Mouse (Mus musculus): ENCODE measurements at regions not wholly inside any gene's neighbourhood (a gene's known extent, or its start where the extent isn't known, plus 50 kb on each side); places are given as distances from the start of the nearest gene placed in this dataset.

- Histone ChIP-seq H3K4me2 (replicated peaks) (no peak overlapping the region), H3K9ac (replicated peaks) (no peak overlapping the region), H3K27me3 (no peaks in the 10 kb centered on the region), H3K4me1 (replicated peaks) (peaks cover 13% of the 10 kb centered on the region), H3K36me3 (no peaks in the 10 kb centered on the region), H3K27ac (no peak overlapping the region), H3K9me3 (no peaks in the 10 kb centered on the region), H3K4me3 (replicated peaks) (no peak overlapping the region)
- peak; percentile 77 for ATAC-seq
These were observed 272.8 kb upstream of the Zeb2 start for GRCm38 (mm10) chr2:45389902-45390492.

- H3K9me3 ChIP-seq: no peaks in the 10 kb centered on the region
- H3K27me3 ChIP-seq: no peaks in the 10 kb centered on the region
- H3K4me1 ChIP-seq (replicated peaks): no peaks in the 10 kb centered on the region
- no peak overlapping the region for H3K4me3 ChIP-seq (replicated peaks)
- 94% methylated on average over 4 of the region's 4 CpGs for WGBS
- no peak for ATAC-seq
- no peak overlapping the region for H3K4me2 ChIP-seq (replicated peaks)
- H3K9ac ChIP-seq (replicated peaks): no peak overlapping the region
- no peak overlapping the region for H3K27ac ChIP-seq
- H3K36me3 ChIP-seq: no peaks in the 10 kb centered on the region
These were observed 254.1 kb upstream of the Zeb2 start for GRCm38 (mm10) chr2:45371268-45371667.

GRCm38 (mm10) chr2:45370615-45370968 is 253.4 kb upstream of the Zeb2 start:
- 79% methylated on average over 1 of the region's 1 CpGs for WGBS
- H3K4me3 ChIP-seq (replicated peaks): no peak overlapping the region
- H3K4me1 ChIP-seq (replicated peaks): no peaks in the 10 kb centered on the region
- H3K36me3 ChIP-seq: no peaks in the 10 kb centered on the region
- H3K4me2 ChIP-seq (replicated peaks): no peak overlapping the region
- H3K9me3 ChIP-seq: no peaks in the 10 kb centered on the region
- no peak overlapping the region for H3K27ac ChIP-seq
- H3K27me3 ChIP-seq: no peaks in the 10 kb centered on the region
- no peak for ATAC-seq
- H3K9ac ChIP-seq (replicated peaks): no peak overlapping the region

GRCm38 (mm10) chr2:45369914-45370614 is 252.9 kb upstream of the Zeb2 start:
- H3K27ac ChIP-seq: no peak overlapping the region
- H3K9me3 ChIP-seq: no peaks in the 10 kb centered on the region
- no peaks in the 10 kb centered on the region for H3K27me3 ChIP-seq
- no peak for ATAC-seq
- no peak overlapping the region for H3K4me2 ChIP-seq (replicated peaks)
- no peak overlapping the region for H3K9ac ChIP-seq (replicated peaks)
- no peaks in the 10 kb centered on the region for H3K4me1 ChIP-seq (replicated peaks)
- 94% methylated on average over 5 of the region's 5 CpGs for WGBS
- H3K4me3 ChIP-seq (replicated peaks): no peak overlapping the region
- H3K36me3 ChIP-seq: no peaks in the 10 kb centered on the region

- Histone ChIP-seq H3K9ac (replicated peaks) (no peak overlapping the region), H3K9me3 (no peaks in the 10 kb centered on the region), H3K4me3 (replicated peaks) (no peak overlapping the region), H3K36me3 (no peaks in the 10 kb centered on the region), H3K27ac (no peak overlapping the region), H3K4me1 (replicated peaks) (no peaks in the 10 kb centered on the region), H3K27me3 (no peaks in the 10 kb centered on the region), H3K4me2 (replicated peaks) (no peak overlapping the region)
- WGBS: 76% methylated on average over 4 of the region's 4 CpGs
- ATAC-seq: no peak
These were observed 252.2 kb upstream of the Zeb2 start for GRCm38 (mm10) chr2:45369432-45369831.

- ATAC-seq: no peak
- no peaks in the 10 kb centered on the region for H3K4me1 ChIP-seq (replicated peaks)
- 87% methylated on average over 10 of the region's 10 CpGs for WGBS
These were observed 250.4 kb upstream of the Zeb2 start for GRCm38 (mm10) chr2:45367436-45368193.

GRCm38 (mm10) chr2:45357266-45357665 is 240.1 kb upstream of the Zeb2 start:
- Histone ChIP-seq H3K4me2 (replicated peaks) (no peak overlapping the region), H3K9me3 (no peaks in the 10 kb centered on the region), H3K36me3 (no peaks in the 10 kb centered on the region), H3K27me3 (no peaks in the 10 kb centered on the region), H3K4me1 (replicated peaks) (no peaks in the 10 kb centered on the region), H3K27ac (no peak overlapping the region), H3K9ac (replicated peaks) (no peak overlapping the region), H3K4me3 (replicated peaks) (no peak overlapping the region)
- 82% methylated on average over 7 of the region's 7 CpGs for WGBS
- ATAC-seq: no peak

More at GRCm38 (mm10) chr2:45367436-45368193, 250.4 kb upstream of the Zeb2 start:
- Histone ChIP-seq H3K4me2 (replicated peaks) (no peak overlapping the region), H3K9ac (replicated peaks) (no peak overlapping the region), H3K27me3 (no peaks in the 10 kb centered on the region), H3K4me3 (replicated peaks) (no peak overlapping the region), H3K27ac (no peak overlapping the region), H3K9me3 (no peaks in the 10 kb centered on the region), H3K36me3 (no peaks in the 10 kb centered on the region)

GRCm38 (mm10) chr2:45356558-45357170 is 239.5 kb upstream of the Zeb2 start:
- Histone ChIP-seq H3K27me3 (no peaks in the 10 kb centered on the region), H3K4me2 (replicated peaks) (no peak overlapping the region), H3K27ac (no peak overlapping the region), H3K9ac (replicated peaks) (no peak overlapping the region), H3K4me3 (replicated peaks) (no peak overlapping the region), H3K36me3 (no peaks in the 10 kb centered on the region), H3K9me3 (no peaks in the 10 kb centered on the region), H3K4me1 (replicated peaks) (no peaks in the 10 kb centered on the region)
- ATAC-seq: no peak
- 74% methylated on average over 8 of the region's 8 CpGs for WGBS

GRCm38 (mm10) chr2:45356021-45356420 is 238.8 kb upstream of the Zeb2 start:
- H3K9ac ChIP-seq (replicated peaks): no peak overlapping the region
- H3K4me3 ChIP-seq (replicated peaks): no peak overlapping the region
- no peaks in the 10 kb centered on the region for H3K27me3 ChIP-seq
- H3K36me3 ChIP-seq: no peaks in the 10 kb centered on the region
- H3K9me3 ChIP-seq: no peaks in the 10 kb centered on the region
- H3K27ac ChIP-seq: no peak overlapping the region
- H3K4me1 ChIP-seq (replicated peaks): no peaks in the 10 kb centered on the region
- no peak for ATAC-seq
- 75% methylated on average over 12 of the region's 12 CpGs for WGBS
- H3K4me2 ChIP-seq (replicated peaks): no peak overlapping the region

- no peak overlapping the region for H3K9ac ChIP-seq (replicated peaks)
- H3K27ac ChIP-seq: no peak overlapping the region
- no peaks in the 10 kb centered on the region for H3K9me3 ChIP-seq
- no peak overlapping the region for H3K4me2 ChIP-seq (replicated peaks)
- 68% methylated on average over 1 of the region's 1 CpGs for WGBS
- no peak for ATAC-seq
- no peaks in the 10 kb centered on the region for H3K4me1 ChIP-seq (replicated peaks)
- H3K36me3 ChIP-seq: no peaks in the 10 kb centered on the region
- no peaks in the 10 kb centered on the region for H3K27me3 ChIP-seq
- H3K4me3 ChIP-seq (replicated peaks): no peak overlapping the region
These were observed 234.4 kb upstream of the Zeb2 start for GRCm38 (mm10) chr2:45351529-45352133.

GRCm38 (mm10) chr2:45346358-45346757 is 229.2 kb upstream of the Zeb2 start:
- no peak overlapping the region for H3K9ac ChIP-seq (replicated peaks)
- no peak overlapping the region for H3K4me2 ChIP-seq (replicated peaks)
- WGBS: 89% methylated on average over 5 of the region's 5 CpGs
- ATAC-seq: no peak
- H3K27ac ChIP-seq: no peak overlapping the region
- H3K9me3 ChIP-seq: no peaks in the 10 kb centered on the region
- no peaks in the 10 kb centered on the region for H3K4me1 ChIP-seq (replicated peaks)
- H3K4me3 ChIP-seq (replicated peaks): no peak overlapping the region
- H3K27me3 ChIP-seq: no peaks in the 10 kb centered on the region
- H3K36me3 ChIP-seq: no peaks in the 10 kb centered on the region

- 81% methylated on average over 1 of the region's 1 CpGs for WGBS
- Histone ChIP-seq H3K36me3 (no peaks in the 10 kb centered on the region), H3K4me1 (replicated peaks) (no peaks in the 10 kb centered on the region), H3K9me3 (0 out of 2 replicates have a peak, but pooled peaks cover 3% of the 10 kb centered on the region), H3K27ac (no peak overlapping the region), H3K9ac (replicated peaks) (no peak overlapping the region), H3K27me3 (no peaks in the 10 kb centered on the region), H3K4me2 (replicated peaks) (no peak overlapping the region), H3K4me3 (replicated peaks) (no peak overlapping the region)
- ATAC-seq: no peak
These were observed 222.7 kb upstream of the Zeb2 start for GRCm38 (mm10) chr2:45339866-45340265.

Measured in midbrain, embryonic 13.5 days (tissue).